In the genomic region with DNA sequence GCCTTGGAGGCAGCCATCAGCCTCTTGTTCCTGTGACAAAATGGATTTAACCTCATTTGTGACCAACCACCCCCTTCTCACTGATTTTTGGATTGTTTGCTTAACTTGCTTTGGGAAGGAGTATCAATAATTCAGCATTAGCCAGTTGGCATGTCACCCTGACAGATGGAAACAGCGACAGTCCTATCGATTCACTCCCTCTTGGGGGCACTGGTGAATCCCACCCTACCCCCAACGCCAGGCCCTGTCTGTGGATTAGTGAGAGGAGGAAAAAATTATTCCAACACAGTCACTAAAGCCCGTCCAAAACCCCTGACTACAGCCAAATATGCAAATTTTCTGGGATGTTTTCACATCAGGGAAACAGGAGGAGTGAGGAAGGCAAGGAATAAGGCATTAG, we compare ENCODE assay signal across 17 mouse cellular contexts. TPM values are rescaled to one million over a fixed set of nuclear protein-coding genes. Genes with fewer than 3 reads are reported as not detected.
DNase-seq lines count a peak whose midpoint lies in the region; ATAC-seq and TF ChIP-seq lines count a peak whose summit lies in the region.
"Had no signal": no experiment of that assay in that cellular context is flagged by ENCODE, and none has a peak within 500 bp of the region (broad histone marks: within the 10 kb centered on the region; RNA-seq: fewer than 3 reads in every experiment).

No protein-coding gene starts in this region.

- H3K27ac ChIP-seq in hindbrain, embryonic 10.5 days, result no peak overlapping the region
- H3K27ac ChIP-seq in hindbrain, postnatal 0 days, result no peak overlapping the region; the same call in 1 of the 2 replicates
- H3K27ac ChIP-seq in hindbrain, embryonic 15.5 days (replicated peaks), result 0 out of 2 replicates have a peak overlapping the region, but pooled peaks have one; percentile 6
- H3K27ac ChIP-seq in midbrain, embryonic 11.5 days (ENCODE audit: low read depth, low read length), result no peak overlapping the region
- H3K27ac ChIP-seq in neural tube, embryonic 13.5 days (replicated peaks), result peak overlapping the region; percentile 61
- no peak overlapping the region for H3K27ac ChIP-seq in stomach, postnatal 0 days (replicated peaks)
- H3K27ac ChIP-seq: heart, adult 2 months; limb, embryonic 12.5 days; liver, embryonic 14.5 days had no signal

- H3K27me3 ChIP-seq in hindbrain, embryonic 10.5 days (ENCODE audit: insufficient read depth, poor library complexity, severe bottlenecking), result no peaks in the 10 kb centered on the region
- H3K27me3 ChIP-seq in hindbrain, postnatal 0 days (ENCODE audit: insufficient read depth, low read length), result no peaks in the 10 kb centered on the region
- H3K27me3 ChIP-seq in hindbrain, embryonic 15.5 days, result no peaks in the 10 kb centered on the region
- no peaks in the 10 kb centered on the region for H3K27me3 ChIP-seq in midbrain, embryonic 11.5 days (ENCODE audit: control insufficient read depth, insufficient read depth, low read length)
- H3K27me3 ChIP-seq in neural tube, embryonic 13.5 days, result no peaks in the 10 kb centered on the region
- no peaks in the 10 kb centered on the region for H3K27me3 ChIP-seq in stomach, postnatal 0 days (ENCODE audit: control insufficient read depth, insufficient read depth, low read length)
- H3K27me3 ChIP-seq: limb, embryonic 12.5 days had no signal

- no peak overlapping the region for H3K9ac ChIP-seq in hindbrain, postnatal 0 days (replicated peaks; ENCODE audit: low read length)
- H3K9ac ChIP-seq in hindbrain, embryonic 15.5 days, result no peak overlapping the region
- no peak overlapping the region for H3K9ac ChIP-seq in midbrain, embryonic 11.5 days (ENCODE audit: low read length)
- H3K9ac ChIP-seq in neural tube, embryonic 13.5 days, result no peak overlapping the region
- H3K9ac ChIP-seq in stomach, postnatal 0 days (ENCODE audit: low read length), result no peak overlapping the region
- H3K9ac ChIP-seq: limb, embryonic 12.5 days; liver, embryonic 14.5 days had no signal

- WGBS in hindbrain, embryonic 10.5 days, result 54% methylated on average over 4 of the region's 4 CpGs
- WGBS in hindbrain, postnatal 0 days, result 21% methylated on average over 4 of the region's 4 CpGs
- 27% methylated on average over 4 of the region's 4 CpGs for WGBS in hindbrain, embryonic 15.5 days
- WGBS in midbrain, embryonic 11.5 days, result 45% methylated on average over 4 of the region's 4 CpGs
- 23% methylated on average over 4 of the region's 4 CpGs for WGBS in neural tube, embryonic 13.5 days
- WGBS in stomach, postnatal 0 days, result 41% methylated on average over 4 of the region's 4 CpGs

- no peak for TF ChIP-seq CTCF in hindbrain, postnatal 0 days (IDR thresholded peaks at IDR 0.05; ENCODE audit: low read depth)
- TF ChIP-seq CTCF in stomach, postnatal 0 days (IDR thresholded peaks at IDR 0.05; ENCODE audit: low read depth), result no peak

- no peak overlapping the region for H3K4me2 ChIP-seq in hindbrain, postnatal 0 days (ENCODE audit: low read depth, low read length)
- no peak overlapping the region for H3K4me2 ChIP-seq in hindbrain, embryonic 15.5 days
- H3K4me2 ChIP-seq in midbrain, embryonic 11.5 days, result no peak overlapping the region
- no peak overlapping the region for H3K4me2 ChIP-seq in neural tube, embryonic 13.5 days
- no peak overlapping the region for H3K4me2 ChIP-seq in stomach, postnatal 0 days (replicated peaks; ENCODE audit: low read depth)
- H3K4me2 ChIP-seq: limb, embryonic 12.5 days had no signal

- no peaks in the 10 kb centered on the region for H3K9me3 ChIP-seq in hindbrain, embryonic 10.5 days
- no peaks in the 10 kb centered on the region for H3K9me3 ChIP-seq in hindbrain, postnatal 0 days (ENCODE audit: low read length)
- H3K9me3 ChIP-seq in hindbrain, embryonic 15.5 days, result no peaks in the 10 kb centered on the region
- no peaks in the 10 kb centered on the region for H3K9me3 ChIP-seq in midbrain, embryonic 11.5 days (ENCODE audit: control insufficient read depth, low read length)
- no peaks in the 10 kb centered on the region for H3K9me3 ChIP-seq in neural tube, embryonic 13.5 days
- H3K9me3 ChIP-seq in stomach, postnatal 0 days (ENCODE audit: control insufficient read depth, low read length), result no peaks in the 10 kb centered on the region
- H3K9me3 ChIP-seq: limb, embryonic 12.5 days had no signal

- TF ChIP-seq EP300 in stomach, postnatal 0 days (optimal IDR thresholded peaks at IDR 0.05), result no peak

- no peak overlapping the region for H3K4me3 ChIP-seq in hindbrain, embryonic 10.5 days
- no peak overlapping the region for H3K4me3 ChIP-seq in hindbrain, postnatal 0 days (ENCODE audit: low read length)
- no peak overlapping the region for H3K4me3 ChIP-seq in hindbrain, embryonic 15.5 days
- no peak overlapping the region for H3K4me3 ChIP-seq in midbrain, embryonic 11.5 days (ENCODE audit: low read depth, low read length)
- H3K4me3 ChIP-seq in neural tube, embryonic 13.5 days, result no peak overlapping the region
- H3K4me3 ChIP-seq in stomach, postnatal 0 days (ENCODE audit: low read depth, low read length), result no peak overlapping the region
- H3K4me3 ChIP-seq: heart, adult 2 months; limb, embryonic 12.5 days had no signal

- no peaks in the 10 kb centered on the region for H3K36me3 ChIP-seq in hindbrain, embryonic 10.5 days
- H3K36me3 ChIP-seq in hindbrain, postnatal 0 days (ENCODE audit: insufficient read depth, low read length), result no peaks in the 10 kb centered on the region
- H3K36me3 ChIP-seq in hindbrain, embryonic 15.5 days, result no peaks in the 10 kb centered on the region
- no peaks in the 10 kb centered on the region for H3K36me3 ChIP-seq in midbrain, embryonic 11.5 days (ENCODE audit: control insufficient read depth, insufficient read depth, low read length)
- H3K36me3 ChIP-seq in neural tube, embryonic 13.5 days, result no peaks in the 10 kb centered on the region
- H3K36me3 ChIP-seq in stomach, postnatal 0 days (ENCODE audit: control insufficient read depth, insufficient read depth, low read length), result no peaks in the 10 kb centered on the region
- H3K36me3 ChIP-seq: limb, embryonic 12.5 days had no signal

- peak; percentile 12 for DNase-seq in hindbrain, embryonic 10.5 days (ENCODE audit: low spot score)
- DNase-seq in hindbrain, postnatal 0 days (ENCODE audit: low spot score), result no peak
- peak; percentile 82 for DNase-seq in midbrain, embryonic 11.5 days (ENCODE audit: low spot score, missing footprints)
- DNase-seq in stomach, postnatal 0 days (ENCODE audit: low spot score), result no peak
- no peak for DNase-seq in kidney, postnatal 4 days
- no peak for DNase-seq in kidney, postnatal 36 days
- DNase-seq: adrenal gland, postnatal 36 days; cerebellum, adult 8-10 months; gastrocnemius, postnatal 14 days; heart, adult 2 months; kidney, adult 8-10 months had no signal

- ATAC-seq in hindbrain, postnatal 0 days, result no peak
- ATAC-seq in hindbrain, embryonic 15.5 days (ENCODE audit: low FRiP score, low read depth), result no peak
- ATAC-seq in midbrain, embryonic 11.5 days (ENCODE audit: low FRiP score), result peak; percentile 51
- ATAC-seq in neural tube, embryonic 13.5 days (ENCODE audit: low read depth), result no peak
- ATAC-seq in stomach, postnatal 0 days (ENCODE audit: low FRiP score, low TSS enrichment), result no peak
- ATAC-seq: inflammation-experienced regulatory T-cells, adult 6 months had no signal

- no peaks in the 10 kb centered on the region for H3K4me1 ChIP-seq in hindbrain, embryonic 10.5 days (replicated peaks)
- H3K4me1 ChIP-seq in hindbrain, postnatal 0 days (ENCODE audit: insufficient read depth, low read length), result no peaks in the 10 kb centered on the region
- 0 out of 2 replicates have a peak, but pooled peaks cover 15% of the 10 kb centered on the region for H3K4me1 ChIP-seq in hindbrain, embryonic 15.5 days (replicated peaks)
- no peaks in the 10 kb centered on the region for H3K4me1 ChIP-seq in midbrain, embryonic 11.5 days (ENCODE audit: control insufficient read depth, insufficient read depth, low read length)
- peaks cover 15% of the 10 kb centered on the region for H3K4me1 ChIP-seq in neural tube, embryonic 13.5 days (replicated peaks)
- no peaks in the 10 kb centered on the region for H3K4me1 ChIP-seq in stomach, postnatal 0 days (replicated peaks; ENCODE audit: control insufficient read depth, insufficient read depth)
- H3K4me1 ChIP-seq: limb, embryonic 12.5 days had no signal

RNA-seq across cellular contexts. Expression of a gene that starts 55.1 kb away (rescaled TPM):
- 0.90 and 3.0 TPM in 2 replicates for polyA plus RNA-seq in hindbrain, embryonic 10.5 days (2016; fragmentation: Nextera tagmentation; extraction: Ambion mirVana)
- total RNA-seq in hindbrain, postnatal 0 days (2014; rRNA removed), result 34.9 and 37.7 TPM in 2 replicates
- polyA plus RNA-seq in hindbrain, postnatal 0 days (2015; fragmentation: Nextera tagmentation; extraction: Ambion mirVana), result 15.3 and 15.6 TPM in 2 replicates
- polyA plus RNA-seq in hindbrain, embryonic 15.5 days (2015; fragmentation: Nextera tagmentation; extraction: Ambion mirVana), result 18.9 and 22.1 TPM in 2 replicates
- 1.3 and 1.8 TPM in 2 replicates for polyA plus RNA-seq in midbrain, embryonic 11.5 days (2014; fragmentation: Nextera tagmentation; extraction: Ambion mirVana)
- polyA plus RNA-seq in neural tube, embryonic 13.5 days (2015; fragmentation: Nextera tagmentation; extraction: Ambion mirVana), result 19.6 and 20.0 TPM in 2 replicates
- 0.12 and 0.19 TPM in 2 replicates for polyA plus RNA-seq in stomach, postnatal 0 days (2015; fragmentation: Nextera tagmentation; extraction: Ambion mirVana)
- total RNA-seq: adrenal gland, postnatal 36 days; gastrocnemius, postnatal 14 days; heart, adult 2 months had no signal
- polyA plus RNA-seq: heart, adult 2 months; large intestine, adult 2 months had no signal

Comparison
In these comparisons a context has a peak if more than half of its experiments do, and no peak if none do; other contexts are left out.
1. DNase-seq: peak in hindbrain, embryonic 10.5 days (single experiment) and midbrain, embryonic 11.5 days (single experiment); none in hindbrain, postnatal 0 days (single experiment), stomach, postnatal 0 days (single experiment), kidney, postnatal 4 days (0 of 2) and kidney, postnatal 36 days (0 of 2).
2. H3K27ac ChIP-seq: peak in hindbrain, embryonic 15.5 days (single experiment) and neural tube, embryonic 13.5 days (single experiment); none in hindbrain, embryonic 10.5 days (single experiment), hindbrain, postnatal 0 days (single experiment), midbrain, embryonic 11.5 days (single experiment) and stomach, postnatal 0 days (single experiment).